Mouse (Mus musculus): ENCODE results near the gene Dusp3.

DNA sequence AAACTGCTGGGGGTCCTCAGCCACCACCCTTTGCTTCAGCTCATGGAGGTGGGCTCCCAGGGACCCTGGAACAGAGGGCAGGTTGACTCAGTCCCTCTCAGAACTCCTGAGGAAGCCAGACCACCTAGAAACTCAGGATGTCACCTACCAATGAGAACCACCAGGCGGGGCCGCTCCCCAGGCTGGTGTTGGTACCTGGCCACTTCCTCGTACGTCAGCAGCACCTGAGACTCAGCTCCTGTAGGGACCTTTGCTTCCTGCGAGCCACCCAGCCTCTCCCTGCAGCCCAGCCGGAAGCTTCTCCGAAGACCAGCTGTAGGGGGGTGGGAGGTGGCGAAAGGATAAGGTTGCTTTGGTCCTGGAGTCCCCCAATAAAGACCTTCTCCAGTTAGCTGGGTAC, 21.6 kb upstream of the Dusp3 start:
- no peak for TF ChIP-seq CTCF (IDR thresholded peaks at IDR 0.05; ENCODE audit: extremely low read depth, insufficient read length, insufficient replicate concordance, low read depth, low read length)
- no peak for TF ChIP-seq POLR2A (IDR thresholded peaks at IDR 0.05; ENCODE audit: low read depth, low read length)

Measured in small intestine, adult 2 months (tissue).